Mouse (Mus musculus): ENCODE measurements at regions not wholly inside any gene's neighbourhood (a gene's known extent, or its start where the extent isn't known, plus 50 kb on each side); places are given as distances from the start of the nearest gene placed in this dataset.

GRCm38 (mm10) chr14:89642836-89643235, 1171.6 kb upstream of the Pcdh20 start:
- DNase-seq (ENCODE audit: low read depth, low spot score) = no peak

GRCm38 (mm10) chr14:89639322-89639721, 1168.1 kb upstream of the Pcdh20 start:
- DNase-seq (ENCODE audit: low read depth, low spot score) = no peak

- DNase-seq (ENCODE audit: low read depth, low spot score) = no peak
Measured at GRCm38 (mm10) chr14:89636689-89637088, 1165.5 kb upstream of the Pcdh20 start.

- DNase-seq (ENCODE audit: low read depth, low spot score) = no peak
Measured at GRCm38 (mm10) chr14:89634559-89635124, 1163.4 kb upstream of the Pcdh20 start.

- no peak for DNase-seq (ENCODE audit: low read depth, low spot score)
Measured at GRCm38 (mm10) chr14:89633654-89634053, 1162.5 kb upstream of the Pcdh20 start.

GRCm38 (mm10) chr14:89610670-89611069, 1139.5 kb upstream of the Pcdh20 start:
- peak; percentile 17 for DNase-seq (ENCODE audit: low read depth, low spot score)

GRCm38 (mm10) chr14:89609666-89610448, 1138.7 kb upstream of the Pcdh20 start:
- peak; percentile 1 for DNase-seq (ENCODE audit: low read depth, low spot score)

GRCm38 (mm10) chr14:89607550-89607949, 1136.4 kb upstream of the Pcdh20 start:
- DNase-seq (ENCODE audit: low read depth, low spot score) = no peak

- no peak for DNase-seq (ENCODE audit: low read depth, low spot score)
Measured at GRCm38 (mm10) chr14:89597812-89598211, 1126.6 kb upstream of the Pcdh20 start.

GRCm38 (mm10) chr14:89573576-89573975, 1102.4 kb upstream of the Pcdh20 start:
- DNase-seq (ENCODE audit: low read depth, low spot score) = no peak

GRCm38 (mm10) chr14:89571703-89572102, 1100.5 kb upstream of the Pcdh20 start:
- no peak for DNase-seq (ENCODE audit: low read depth, low spot score)

GRCm38 (mm10) chr14:89559822-89560477, 1088.8 kb upstream of the Pcdh20 start:
- DNase-seq (ENCODE audit: low read depth, low spot score) = no peak

- no peak for DNase-seq (ENCODE audit: low read depth, low spot score)
Measured at GRCm38 (mm10) chr14:89557334-89557733, 1086.1 kb upstream of the Pcdh20 start.

GRCm38 (mm10) chr14:89556245-89556644, 1085.0 kb upstream of the Pcdh20 start:
- DNase-seq (ENCODE audit: low read depth, low spot score) = no peak

GRCm38 (mm10) chr14:89554127-89554526, 1082.9 kb upstream of the Pcdh20 start:
- no peak for DNase-seq (ENCODE audit: low read depth, low spot score)

All from skeletal muscle tissue, adult 2 months (tissue).